Mouse (Mus musculus) layer of hippocampus, adult 9-10 months (tissue): Measurements from ENCODE around the gene Xpr1.

Experiments
- DNase-seq: peaks from one replicate; pipeline ENCODE4 v3.0.0; 2022; ENCODE audit warnings: low spot score

The Xpr1 gene

GRCm38 (mm10) chr1:155416701-155417677 lies at the start of gene Xpr1:
Xpr1 (minus strand) TSS chr1:155417415.
- DNase-seq: peak; percentile 80

GRCm38 (mm10) chr1:155463442-155463841 lies 46.2 kb upstream of the Xpr1 start:
- DNase-seq: no peak

GRCm38 (mm10) chr1:155462582-155462981 lies 45.4 kb upstream of the Xpr1 start:
- no peak for DNase-seq

GRCm38 (mm10) chr1:155457532-155457931 lies 40.3 kb upstream of the Xpr1 start:
- no peak for DNase-seq

- no peak for DNase-seq
Measured at GRCm38 (mm10) chr1:155453180-155453579, 36.0 kb upstream of the Xpr1 start.

GRCm38 (mm10) chr1:155448932-155449331 lies 31.7 kb upstream of the Xpr1 start:
- DNase-seq: no peak

GRCm38 (mm10) chr1:155447277-155447676 lies 30.1 kb upstream of the Xpr1 start:
- DNase-seq: no peak

GRCm38 (mm10) chr1:155443115-155443514 lies 25.9 kb upstream of the Xpr1 start:
- DNase-seq: no peak

GRCm38 (mm10) chr1:155442521-155443001 lies 25.3 kb upstream of the Xpr1 start:
- DNase-seq: peak; percentile 33

- no peak for DNase-seq
Measured at GRCm38 (mm10) chr1:155439551-155439950, 22.3 kb upstream of the Xpr1 start.

- DNase-seq: no peak
Measured at GRCm38 (mm10) chr1:155438525-155438924, 21.3 kb upstream of the Xpr1 start.

- DNase-seq: no peak
Measured at GRCm38 (mm10) chr1:155429304-155429703, 12.1 kb upstream of the Xpr1 start.

GRCm38 (mm10) chr1:155427126-155427865 lies 10.1 kb upstream of the Xpr1 start:
- no peak for DNase-seq

GRCm38 (mm10) chr1:155425743-155426315 lies 8.6 kb upstream of the Xpr1 start:
- no peak for DNase-seq

- no peak for DNase-seq
Measured at GRCm38 (mm10) chr1:155425285-155425684, 8.1 kb upstream of the Xpr1 start.

- no peak for DNase-seq
Measured at GRCm38 (mm10) chr1:155423801-155424200, 6.6 kb upstream of the Xpr1 start.

GRCm38 (mm10) chr1:155422022-155422421 lies 4.8 kb upstream of the Xpr1 start:
- no peak for DNase-seq

GRCm38 (mm10) chr1:155416147-155416700 lies 991 bp downstream of the Xpr1 start:
- no peak for DNase-seq

GRCm38 (mm10) chr1:155415421-155415820 lies 1.8 kb downstream of the Xpr1 start:
- DNase-seq: no peak

- DNase-seq: no peak
Measured at GRCm38 (mm10) chr1:155412705-155413104, 4.5 kb downstream of the Xpr1 start.

GRCm38 (mm10) chr1:155408577-155408966 lies 8.6 kb downstream of the Xpr1 start:
- DNase-seq: no peak
